Mouse (Mus musculus): ENCODE measurements around the gene Pif1. TPM values are rescaled to one million over a fixed set of nuclear protein-coding genes. Genes with fewer than 3 reads are reported as not detected.
A peak's percentile ranks its signal among the peaks of the same experiment; 100 is the strongest.

Gene Pif1
- polyA plus RNA-seq, 1 experiment, result 0.11 TPM

DNA sequence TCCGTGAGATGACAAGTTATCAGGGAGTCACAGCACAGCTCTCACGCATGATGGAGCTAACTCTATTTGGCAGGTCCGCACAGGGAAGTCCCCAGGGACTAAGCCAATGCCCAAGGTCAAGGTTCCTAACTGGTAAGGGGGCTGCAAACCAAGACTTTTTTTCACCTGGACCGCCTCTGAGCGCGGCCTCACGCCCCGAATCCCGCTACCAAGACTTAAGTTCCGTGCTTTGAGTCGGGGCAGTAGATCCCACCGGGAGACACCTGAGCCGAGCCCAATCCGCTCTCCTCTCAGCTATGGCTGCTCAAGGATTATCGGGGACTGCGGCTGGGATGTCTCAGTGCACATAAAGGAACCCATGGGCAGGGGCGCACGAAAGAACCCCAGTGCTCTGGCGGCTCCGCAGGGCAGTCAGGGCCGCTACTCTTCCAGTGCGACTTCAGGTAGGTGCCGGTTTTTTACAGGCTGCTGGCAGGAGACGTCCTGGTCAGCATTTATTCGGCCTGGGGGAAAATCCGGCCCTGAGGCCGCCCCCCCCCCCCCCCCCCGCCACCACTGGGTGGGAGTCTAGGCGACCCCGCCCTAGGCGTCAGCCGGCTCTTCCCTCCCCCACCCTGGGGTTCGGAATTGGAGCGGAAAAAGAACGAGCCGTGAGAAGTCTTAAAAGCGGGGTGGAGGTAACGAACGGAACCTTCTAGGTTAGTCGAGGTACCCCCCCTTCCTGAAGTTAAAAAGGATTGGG lies 42.2 kb downstream of the Pif1 start, which contains the start of gene Rbpms2:
Gene Rbpms2 (plus strand): TSS at position 624 of the 742 bp plus-strand sequence.
- peak within 1 kb of the TSS; percentile 85 for H3K4me3 ChIP-seq (ENCODE audit: insufficient read depth, low read depth, low read length)
- no peaks in the 10 kb centered on the region for H3K27me3 ChIP-seq (replicated peaks; ENCODE audit: control insufficient read depth, insufficient read depth, low read length)
- H3K36me3 ChIP-seq (ENCODE audit: control insufficient read depth, insufficient read depth, low read length), result no peaks in the 10 kb centered on the region
- 2% methylated on average over 40 of the region's 40 CpGs for whole genome bisulfite sequencing
- no peak for TF ChIP-seq CTCF (conservative IDR thresholded peaks at IDR 0.05; ENCODE audit: insufficient read depth, insufficient read length, low read depth, low read length)
- TF ChIP-seq POLR2A (IDR thresholded peaks at IDR 0.05; ENCODE audit: low read depth, low read length), result no peak
- peaks cover 8% of the 10 kb centered on the region; the same call in 1 of the 2 replicates for H3K4me1 ChIP-seq (ENCODE audit: control insufficient read depth, insufficient read depth, low read length)
- DNase-seq, result peak; percentile 85
- H3K27ac ChIP-seq (ENCODE audit: insufficient read depth, low read depth, low read length), result peak within 1 kb of the TSS; percentile 96

GRCm38 (mm10) chr9:65629767-65630630 lies 43.0 kb downstream of the Pif1 start:
- peaks cover 8% of the 10 kb centered on the region; the same call in 1 of the 2 replicates for H3K4me1 ChIP-seq (ENCODE audit: control insufficient read depth, insufficient read depth, low read length)
- peak; percentile 81 for DNase-seq
- H3K27me3 ChIP-seq (replicated peaks; ENCODE audit: control insufficient read depth, insufficient read depth, low read length), result no peaks in the 10 kb centered on the region
- TF ChIP-seq POLR2A (IDR thresholded peaks at IDR 0.05; ENCODE audit: low read depth, low read length), result peak; percentile 31
- TF ChIP-seq CTCF (conservative IDR thresholded peaks at IDR 0.05; ENCODE audit: insufficient read depth, insufficient read length, low read depth, low read length), result no peak
- H3K36me3 ChIP-seq (ENCODE audit: control insufficient read depth, insufficient read depth, low read length), result no peaks in the 10 kb centered on the region
- WGBS, result under 1% methylated on average over 57 of the region's 83 CpGs
- H3K4me3 ChIP-seq (ENCODE audit: insufficient read depth, low read depth, low read length), result peak overlapping the region; percentile 85
- peak overlapping the region; percentile 96 for H3K27ac ChIP-seq (ENCODE audit: insufficient read depth, low read depth, low read length)

GRCm38 (mm10) chr9:65630631-65631353 lies 43.8 kb downstream of the Pif1 start:
- DNase-seq, result peak; percentile 82
- H3K4me1 ChIP-seq (ENCODE audit: control insufficient read depth, insufficient read depth, low read length), result peaks cover 8% of the 10 kb centered on the region; the same call in 1 of the 2 replicates
- no peaks in the 10 kb centered on the region for H3K27me3 ChIP-seq (replicated peaks; ENCODE audit: control insufficient read depth, insufficient read depth, low read length)
- TF ChIP-seq POLR2A (IDR thresholded peaks at IDR 0.05; ENCODE audit: low read depth, low read length) (no peak), CTCF (conservative IDR thresholded peaks at IDR 0.05; ENCODE audit: insufficient read depth, insufficient read length, low read depth, low read length) (no peak)
- peak overlapping the region; percentile 90 for H3K27ac ChIP-seq (ENCODE audit: insufficient read depth, low read depth, low read length)
- 2% methylated on average over 68 of the region's 78 CpGs for WGBS
- H3K4me3 ChIP-seq (ENCODE audit: insufficient read depth, low read depth, low read length), result peak overlapping the region; percentile 77
- no peaks in the 10 kb centered on the region for H3K36me3 ChIP-seq (ENCODE audit: control insufficient read depth, insufficient read depth, low read length)

DNA sequence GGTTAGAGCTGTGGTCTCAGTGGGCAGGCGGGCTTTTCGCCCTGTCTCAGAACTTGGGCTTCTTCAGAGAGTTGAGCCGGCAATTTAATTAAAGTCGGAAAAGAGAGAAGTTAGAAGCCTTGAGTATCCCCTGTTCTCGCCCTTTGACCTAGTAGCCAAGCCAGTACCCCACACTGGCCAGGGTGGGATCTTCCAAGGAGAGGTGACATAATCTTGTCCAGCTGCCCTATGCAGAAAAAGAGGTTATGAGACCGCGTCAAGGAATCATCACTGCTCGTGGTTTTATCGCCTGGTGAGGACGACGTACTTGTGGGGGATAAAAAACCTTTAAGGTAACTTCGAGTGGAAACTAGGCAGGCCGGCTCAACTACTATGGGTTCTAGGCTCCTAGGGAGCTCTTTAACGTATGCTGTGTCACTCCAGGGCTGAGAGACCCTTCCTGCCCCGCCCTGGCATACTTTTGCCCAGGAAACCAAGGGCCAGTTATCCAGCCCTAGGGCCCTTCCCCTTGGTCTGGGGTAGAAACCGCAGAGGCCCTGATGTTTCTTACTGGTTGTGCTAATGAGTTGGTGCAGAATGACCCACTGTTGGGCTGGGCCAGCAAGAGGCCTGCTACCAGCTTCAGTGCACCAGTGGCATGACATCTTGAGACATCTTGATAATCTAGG lies 44.5 kb downstream of the Pif1 start:
- Histone ChIP-seq H3K4me3 (ENCODE audit: insufficient read depth, low read depth, low read length) (peak overlapping the region; percentile 77), H3K4me1 (ENCODE audit: control insufficient read depth, insufficient read depth, low read length) (peaks cover 12% of the 10 kb centered on the region), H3K27ac (ENCODE audit: insufficient read depth, low read depth, low read length) (peak overlapping the region; percentile 90), H3K27me3 (replicated peaks; ENCODE audit: control insufficient read depth, insufficient read depth, low read length) (no peaks in the 10 kb centered on the region), H3K36me3 (ENCODE audit: control insufficient read depth, insufficient read depth, low read length) (no peaks in the 10 kb centered on the region)
- 42% methylated on average over 16 of the region's 16 CpGs for WGBS
- peak; percentile 33 for DNase-seq
- TF ChIP-seq CTCF (conservative IDR thresholded peaks at IDR 0.05; ENCODE audit: insufficient read depth, insufficient read length, low read depth, low read length) (no peak), POLR2A (IDR thresholded peaks at IDR 0.05; ENCODE audit: low read depth, low read length) (no peak)

DNA sequence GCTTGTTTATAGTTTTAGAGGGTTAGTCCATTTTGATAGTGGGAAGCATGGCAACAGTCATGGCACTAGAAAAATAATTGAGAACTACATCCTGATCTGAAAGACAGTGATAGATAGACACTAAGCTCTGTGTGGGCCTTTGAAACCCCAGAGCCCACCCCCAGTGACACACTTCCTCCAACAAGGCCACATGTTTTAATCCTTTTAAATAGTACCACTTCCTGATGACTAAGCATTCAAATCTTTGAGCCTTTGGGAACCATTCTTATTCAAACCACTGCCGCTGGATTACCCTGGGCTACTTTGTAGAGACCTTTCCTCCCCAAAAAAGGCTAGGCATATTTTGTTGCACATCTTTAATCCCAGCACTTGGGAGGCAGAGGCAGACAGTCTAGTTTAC lies 48.8 kb downstream of the Pif1 start:
- 78% methylated on average over 1 of the region's 1 CpGs for WGBS
- TF ChIP-seq POLR2A (IDR thresholded peaks at IDR 0.05; ENCODE audit: low read depth, low read length) (no peak), CTCF (conservative IDR thresholded peaks at IDR 0.05; ENCODE audit: insufficient read depth, insufficient read length, low read depth, low read length) (no peak)
- no peaks in the 10 kb centered on the region for H3K36me3 ChIP-seq (ENCODE audit: control insufficient read depth, insufficient read depth, low read length)
- H3K27me3 ChIP-seq (replicated peaks; ENCODE audit: control insufficient read depth, insufficient read depth, low read length), result no peaks in the 10 kb centered on the region
- peaks cover 32% of the 10 kb centered on the region for H3K4me1 ChIP-seq (ENCODE audit: control insufficient read depth, insufficient read depth, low read length)
- H3K4me3 ChIP-seq (ENCODE audit: insufficient read depth, low read depth, low read length), result no peak overlapping the region
- no peak overlapping the region for H3K27ac ChIP-seq (ENCODE audit: insufficient read depth, low read depth, low read length)
- no peak for DNase-seq

GRCm38 (mm10) chr9:65636926-65637325 lies 50.0 kb downstream of the Pif1 start:
- no peaks in the 10 kb centered on the region for H3K27me3 ChIP-seq (replicated peaks; ENCODE audit: control insufficient read depth, insufficient read depth, low read length)
- WGBS, result 73% methylated on average over 4 of the region's 4 CpGs

More at GRCm38 (mm10) chr9:65636926-65637325, 50.0 kb downstream of the Pif1 start:
- Histone ChIP-seq H3K36me3 (ENCODE audit: control insufficient read depth, insufficient read depth, low read length) (no peaks in the 10 kb centered on the region), H3K4me3 (ENCODE audit: insufficient read depth, low read depth, low read length) (no peak overlapping the region), H3K27ac (ENCODE audit: insufficient read depth, low read depth, low read length) (no peak overlapping the region), H3K4me1 (ENCODE audit: control insufficient read depth, insufficient read depth, low read length) (peaks cover 36% of the 10 kb centered on the region)
- DNase-seq, result no peak
- TF ChIP-seq CTCF (conservative IDR thresholded peaks at IDR 0.05; ENCODE audit: insufficient read depth, insufficient read length, low read depth, low read length) (no peak), POLR2A (IDR thresholded peaks at IDR 0.05; ENCODE audit: low read depth, low read length) (no peak)
